Mouse (Mus musculus) neural tube, embryonic 12.5 days (tissue): Measurements from ENCODE around the gene Rtn4rl1. TPM values are rescaled to one million over a fixed set of nuclear protein-coding genes. Genes with fewer than 3 reads are reported as not detected.
"Not testable (repeated sequence)": the region's sequence is repeated elsewhere in the genome, so short reads cannot be mapped to it uniquely, and the experiment has no call there.

Experiments
- ATAC-seq: fragments of 200-750 bp; cut with Nextera tagmentation; 2 replicates; pipeline ENCODE4 v1.8.0; 2017; ENCODE audit warnings: low read depth, mild to moderate bottlenecking, moderate TSS enrichment, moderate library complexity; ENCODE audit not compliant: low FRiP score
- H3K27ac ChIP-seq: fragments of 300-500 bp; sonication (generic); 2 replicates; pipeline ENCODE4 v1.5.1; 2016
- H3K27me3 ChIP-seq: fragments of 300-500 bp; sonication (generic); replicated peaks from 2 replicates; pipeline ENCODE4 v1.6.1; 2016; ENCODE audit warnings: mild to moderate bottlenecking
- H3K36me3 ChIP-seq: fragments of 300-500 bp; sonication (generic); 2 replicates; pipeline ENCODE4 v1.6.1; 2016; ENCODE audit warnings: mild to moderate bottlenecking
- H3K4me1 ChIP-seq: fragments of 300-500 bp; sonication (generic); 2 replicates; pipeline ENCODE4 v1.6.1; 2016
- H3K4me2 ChIP-seq: fragments of 300-500 bp; sonication (generic); replicated peaks from 2 replicates; pipeline ENCODE4 v1.6.1; 2016; ENCODE audit warnings: mild to moderate bottlenecking
- H3K4me3 ChIP-seq: fragments of 300-500 bp; sonication (generic); 2 replicates; pipeline ENCODE4 v1.5.1; 2016
- H3K9ac ChIP-seq: fragments of 300-500 bp; sonication (generic); 2 replicates; pipeline ENCODE4 v1.6.1; 2016; ENCODE audit warnings: mild to moderate bottlenecking
- H3K9me3 ChIP-seq: fragments of 300-500 bp; sonication (generic); 2 replicates; pipeline ENCODE4 v1.6.1; 2016; ENCODE audit warnings: mild to moderate bottlenecking
- WGBS: fragments of 180-500 bp; shearing (Covaris S2); methylation state at CpG from one replicate; pipeline ENCODE4 v1.1.7; 2016; 5-methylcytosine and 5-hydroxymethylcytosine counted together
- polyA plus RNA-seq: library from polyadenylated mRNA; unstranded; fragments of >200 nt; fragmentation: Nextera tagmentation; extraction: Ambion mirVana; gene quantifications from 2 replicates; pipeline ENCODE4 v1.2.1, GENCODE M21; 2016

Rtn4rl1 gene
- polyA plus RNA-seq, 1 experiment from 2014 or later = 14.5 TPM

DNA sequence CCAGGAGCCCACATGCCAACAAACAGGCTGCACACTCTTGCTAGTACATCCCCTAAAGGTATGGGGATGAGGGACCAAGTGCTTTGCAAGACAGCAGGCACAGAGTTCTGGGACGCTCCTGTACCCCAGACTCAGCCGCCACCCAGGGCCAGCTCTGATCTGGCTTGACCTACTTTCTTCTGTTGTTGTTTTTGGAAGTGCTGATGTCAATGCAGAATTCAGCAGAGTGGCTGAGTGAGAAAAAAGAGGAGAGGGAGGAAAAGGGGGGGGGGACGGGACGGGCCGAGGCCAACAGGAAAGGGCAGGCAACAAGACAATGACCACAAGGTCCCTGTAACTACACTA, 86.5 kb downstream of the Rtn4rl1 start:
- Histone ChIP-seq H3K27me3 (peaks cover 43% of the 10 kb centered on the region), H3K36me3 (no peaks in the 10 kb centered on the region), H3K27ac (no peak overlapping the region), H3K9me3 (no peaks in the 10 kb centered on the region), H3K4me1 (peaks cover 44% of the 10 kb centered on the region), H3K4me2 (peak overlapping the region; percentile 53; the same call in 1 of the 2 replicates), H3K9ac (no peak overlapping the region), H3K4me3 (no peak overlapping the region)
- WGBS = 68% methylated on average over 5 of the region's 5 CpGs
- no peak for ATAC-seq

- Histone ChIP-seq H3K36me3 (no peaks in the 10 kb centered on the region), H3K4me1 (peaks cover 39% of the 10 kb centered on the region), H3K27me3 (peaks cover 43% of the 10 kb centered on the region)
Observed at GRCm38 (mm10) chr11:75280435-75281001, 86.9 kb downstream of the Rtn4rl1 start.

GRCm38 (mm10) chr11:75281380-75282256, 88.0 kb downstream of the Rtn4rl1 start:
- no peaks in the 10 kb centered on the region for H3K9me3 ChIP-seq
- H3K9ac ChIP-seq = peak overlapping the region; percentile 38; the same call in 1 of the 2 replicates
- peak overlapping the region; percentile 49 for H3K4me2 ChIP-seq
- H3K27ac ChIP-seq = no peak overlapping the region
- H3K4me3 ChIP-seq = peak overlapping the region; percentile 13; the same call in 1 of the 2 replicates
- no peaks in the 10 kb centered on the region for H3K36me3 ChIP-seq
- peaks cover 43% of the 10 kb centered on the region for H3K27me3 ChIP-seq
- ATAC-seq = peak; percentile 33; the same call in 1 of the 2 replicates
- peaks cover 39% of the 10 kb centered on the region for H3K4me1 ChIP-seq
- 5% methylated on average over 29 of the region's 29 CpGs for WGBS

More at GRCm38 (mm10) chr11:75280435-75281001, 86.9 kb downstream of the Rtn4rl1 start:
- Histone ChIP-seq H3K9ac (no peak overlapping the region), H3K4me2 (0 out of 2 replicates have a peak overlapping the region, but pooled peaks have one; percentile 12), H3K4me3 (no peak overlapping the region), H3K27ac (no peak overlapping the region), H3K9me3 (no peaks in the 10 kb centered on the region)
- ATAC-seq = no peak
- 28% methylated on average over 5 of the region's 5 CpGs for WGBS

DNA sequence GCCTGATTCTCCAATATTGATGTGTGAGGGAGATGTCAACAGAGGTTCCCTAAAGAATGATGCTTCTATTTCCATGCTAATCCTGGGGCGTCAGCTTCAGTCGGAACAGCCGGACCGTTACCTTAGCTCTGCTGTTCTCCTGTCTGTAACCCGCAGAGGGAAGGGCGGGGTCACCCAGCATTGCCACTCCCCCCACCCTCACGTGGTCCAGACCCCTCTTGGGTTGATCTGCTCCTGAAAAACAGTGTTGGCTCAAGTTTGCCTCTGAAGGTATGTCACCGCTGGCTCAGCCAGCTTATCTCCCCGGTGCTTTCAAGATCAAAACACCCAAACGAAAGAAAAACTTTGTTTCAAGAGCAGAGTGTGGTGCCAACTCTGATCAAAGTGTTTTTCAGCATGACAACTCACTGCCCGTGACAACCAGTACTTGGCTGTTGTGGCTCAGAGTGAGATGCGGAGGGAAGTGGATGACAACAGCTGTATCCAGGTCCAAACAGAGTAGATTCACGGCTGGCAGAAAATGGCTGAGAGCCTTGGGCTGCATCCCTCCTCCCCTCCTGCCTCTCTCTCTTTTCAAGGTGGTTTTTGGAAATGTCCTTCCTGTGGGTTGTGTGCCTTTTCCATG, 89.0 kb downstream of the Rtn4rl1 start:
- H3K4me2 ChIP-seq = peak overlapping the region; percentile 49
- no peaks in the 10 kb centered on the region for H3K9me3 ChIP-seq
- whole genome bisulfite sequencing = 12% methylated on average over 13 of the region's 13 CpGs
- H3K9ac ChIP-seq = no peak overlapping the region
- peaks cover 39% of the 10 kb centered on the region for H3K4me1 ChIP-seq
- H3K36me3 ChIP-seq = no peaks in the 10 kb centered on the region
- no peak overlapping the region for H3K4me3 ChIP-seq
- peaks cover 43% of the 10 kb centered on the region for H3K27me3 ChIP-seq
- no peak for ATAC-seq
- H3K27ac ChIP-seq = no peak overlapping the region

DNA sequence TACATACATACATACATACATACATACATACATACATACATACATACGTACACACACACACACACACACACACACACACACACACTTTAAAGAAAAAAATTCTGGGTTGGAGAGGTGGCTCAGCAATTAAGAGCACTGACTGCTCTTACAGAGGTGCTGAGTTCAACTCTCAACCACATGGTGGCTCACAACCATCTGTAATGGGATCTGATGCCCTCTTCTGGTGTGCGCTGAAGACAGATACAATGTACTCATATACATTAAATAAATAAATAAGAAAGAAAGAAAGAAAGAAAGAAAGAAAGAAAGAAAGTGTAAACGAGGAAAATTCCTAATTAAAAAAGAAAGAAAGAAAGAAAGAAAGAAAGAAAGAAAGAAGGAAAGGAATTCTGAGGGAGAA, 90.2 kb downstream of the Rtn4rl1 start:
- H3K27ac ChIP-seq, H3K4me3 ChIP-seq, H3K9ac ChIP-seq, H3K36me3 ChIP-seq, ATAC-seq, H3K4me2 ChIP-seq, H3K9me3 ChIP-seq: not testable (repeated sequence)
- H3K4me1 ChIP-seq = peaks cover 39% of the 10 kb centered on the region
- peaks cover 43% of the 10 kb centered on the region for H3K27me3 ChIP-seq
- 73% methylated on average over 3 of the region's 3 CpGs for WGBS

DNA sequence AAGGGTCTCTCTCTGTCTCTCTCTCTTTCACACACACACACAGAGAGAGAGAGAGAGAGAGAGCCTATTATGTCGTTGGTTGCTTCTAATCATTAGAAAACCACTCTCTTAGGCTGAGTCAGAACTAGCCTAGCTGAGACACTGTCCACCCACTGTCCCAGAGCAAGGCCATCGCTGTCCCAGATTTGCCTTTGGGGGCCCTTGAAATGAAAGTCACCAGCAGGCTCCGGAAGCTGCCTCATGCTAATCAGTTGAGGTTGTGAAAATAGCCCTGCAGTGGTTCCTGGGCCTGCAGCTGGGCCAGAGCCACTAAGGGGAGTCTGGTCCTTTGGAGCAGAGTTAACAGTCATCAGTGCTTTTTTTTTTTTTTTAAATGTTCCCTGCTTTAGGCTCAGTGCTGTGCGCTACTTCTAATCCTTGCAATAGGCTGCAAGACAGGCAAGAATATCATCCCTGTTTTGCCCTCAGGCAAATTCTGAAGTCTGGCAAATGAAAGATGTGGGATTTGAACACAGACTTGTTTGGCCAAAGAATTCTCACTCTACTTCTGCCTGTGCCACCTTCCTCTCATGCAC, 92.4 kb downstream of the Rtn4rl1 start:
- Histone ChIP-seq H3K4me3 (no peak overlapping the region), H3K9me3 (no peaks in the 10 kb centered on the region), H3K27me3 (peaks cover 31% of the 10 kb centered on the region), H3K9ac (no peak overlapping the region), H3K4me1 (peaks cover 19% of the 10 kb centered on the region), H3K27ac (no peak overlapping the region), H3K36me3 (no peaks in the 10 kb centered on the region), H3K4me2 (no peak overlapping the region)
- no peak for ATAC-seq
- WGBS = 43% methylated on average over 4 of the region's 4 CpGs

- no peak for ATAC-seq
Observed at GRCm38 (mm10) chr11:75286868-75287267, 93.3 kb downstream of the Rtn4rl1 start.

DNA sequence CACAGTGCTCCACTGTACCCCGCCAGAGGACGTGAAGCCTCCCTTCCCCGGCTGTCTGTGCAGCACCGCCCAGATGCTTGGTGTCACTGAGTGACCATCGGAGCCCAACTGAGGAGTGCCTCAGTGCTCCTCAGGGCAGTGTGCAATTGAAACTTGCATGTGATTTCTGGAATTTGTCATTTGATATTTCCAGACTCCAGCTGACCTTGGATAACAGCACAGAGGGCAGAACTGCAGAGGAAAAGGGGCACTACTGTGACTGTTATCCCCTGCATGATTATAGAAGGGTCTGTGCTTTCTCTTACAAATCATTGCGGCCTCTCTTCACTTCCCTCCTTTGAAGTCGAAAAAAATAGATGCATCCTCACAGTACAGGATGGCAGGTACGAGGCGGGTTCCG, 94.4 kb downstream of the Rtn4rl1 start:
- ATAC-seq = no peak
- no peaks in the 10 kb centered on the region for H3K36me3 ChIP-seq
- no peak overlapping the region for H3K4me2 ChIP-seq
- peaks cover 6% of the 10 kb centered on the region; the same call in 1 of the 2 replicates for H3K4me1 ChIP-seq
- H3K27ac ChIP-seq = no peak overlapping the region
- no peaks in the 10 kb centered on the region for H3K9me3 ChIP-seq
- H3K27me3 ChIP-seq = peaks cover 21% of the 10 kb centered on the region
- no peak overlapping the region for H3K9ac ChIP-seq
- 79% methylated on average over 10 of the region's 10 CpGs for WGBS
- no peak overlapping the region for H3K4me3 ChIP-seq

More at GRCm38 (mm10) chr11:75286868-75287267, 93.3 kb downstream of the Rtn4rl1 start:
- Histone ChIP-seq H3K4me2 (no peak overlapping the region), H3K27me3 (peaks cover 23% of the 10 kb centered on the region), H3K9ac (no peak overlapping the region), H3K36me3 (no peaks in the 10 kb centered on the region), H3K4me1 (peaks cover 16% of the 10 kb centered on the region), H3K9me3 (no peaks in the 10 kb centered on the region), H3K27ac (no peak overlapping the region), H3K4me3 (no peak overlapping the region)
- 87% methylated on average over 4 of the region's 4 CpGs for WGBS

DNA sequence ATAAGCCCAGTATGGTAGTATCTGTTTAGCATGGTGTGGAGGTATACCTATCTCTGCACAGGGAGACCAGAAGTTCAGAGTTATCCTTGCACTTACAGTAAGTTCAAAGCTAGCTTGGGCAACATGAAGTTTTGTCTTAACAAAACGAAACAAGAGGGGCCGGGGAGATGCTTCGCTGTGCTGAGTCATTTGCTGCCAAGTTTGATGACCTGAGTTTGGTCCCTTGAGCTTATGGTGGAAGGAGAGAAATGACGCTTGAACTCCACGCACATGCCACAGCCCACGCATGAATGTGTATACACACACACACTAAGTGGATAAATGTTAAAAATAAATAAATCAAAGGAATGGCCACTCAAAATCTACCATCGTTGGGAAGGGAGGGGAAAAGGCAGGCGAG, 94.9 kb downstream of the Rtn4rl1 start:
- Histone ChIP-seq H3K27me3 (peaks cover 21% of the 10 kb centered on the region), H3K9ac (no peak overlapping the region), H3K4me2 (no peak overlapping the region), H3K36me3 (no peaks in the 10 kb centered on the region), H3K4me3 (no peak overlapping the region), H3K4me1 (peaks cover 6% of the 10 kb centered on the region; the same call in 1 of the 2 replicates), H3K9me3 (no peaks in the 10 kb centered on the region), H3K27ac (no peak overlapping the region)
- WGBS = 90% methylated on average over 8 of the region's 8 CpGs
- ATAC-seq = no peak

GRCm38 (mm10) chr11:75289120-75289519, 95.5 kb downstream of the Rtn4rl1 start:
- Histone ChIP-seq H3K9me3 (no peaks in the 10 kb centered on the region), H3K27ac (no peak overlapping the region), H3K4me2 (no peak overlapping the region), H3K4me1 (peaks cover 8% of the 10 kb centered on the region; the same call in 1 of the 2 replicates), H3K4me3 (no peak overlapping the region), H3K36me3 (no peaks in the 10 kb centered on the region), H3K9ac (no peak overlapping the region), H3K27me3 (peaks cover 20% of the 10 kb centered on the region)
- ATAC-seq = no peak
- 74% methylated on average over 2 of the region's 2 CpGs for WGBS

GRCm38 (mm10) chr11:75290566-75291271, 97.1 kb downstream of the Rtn4rl1 start:
- H3K4me1 ChIP-seq = peaks cover 10% of the 10 kb centered on the region; the same call in 1 of the 2 replicates
- peak; percentile 86 for ATAC-seq
- H3K4me2 ChIP-seq = 0 out of 2 replicates have a peak overlapping the region, but pooled peaks have one; percentile 28
- 16% methylated on average over 6 of the region's 6 CpGs for WGBS
- peaks cover 16% of the 10 kb centered on the region; the same call in 1 of the 2 replicates for H3K27me3 ChIP-seq
- no peaks in the 10 kb centered on the region for H3K36me3 ChIP-seq
- no peak overlapping the region for H3K27ac ChIP-seq
- no peaks in the 10 kb centered on the region for H3K9me3 ChIP-seq
- H3K9ac ChIP-seq = no peak overlapping the region
- no peak overlapping the region for H3K4me3 ChIP-seq
